Mouse (Mus musculus) inflammation-experienced regulatory T-cells (primary cell): ENCODE data around the gene Trat1. TPM values are rescaled to one million over a fixed set of nuclear protein-coding genes. Genes with fewer than 3 reads are reported as not detected.

Experiments
- polyA plus RNA-seq, 2 experiments: library from polyadenylated mRNA; unstranded; fragments of 100-300 nt; shearing (Covaris generic); gene quantifications; one replicate each; pipeline ENCODE4 v1.2.1; 2017

The Trat1 gene
- polyA plus RNA-seq: 100 to 1,000 TPM; 115 to 117 TPM

GRCm38 (mm10) chr16:48771971-48772445, at the start of gene Trat1:
Gene Trat1, minus strand, starts transcription at chr16:48772021.

GRCm38 (mm10) chr16:48816695-48817094, 44.9 kb upstream of the Trat1 start, which contains the start of gene Retnlb:
Gene Retnlb, plus strand, starts transcription at chr16:48816856.

Other genes starting within 250 kb of the Trat1 start
- gene Retnlb, start 44.8 kb upstream of the Trat1 start, polyA plus RNA-seq: not detected
- not detected for gene Retnla, start 70.5 kb upstream of the Trat1 start, polyA plus RNA-seq
- 1 to 10 TPM in 1 of 2 experiments, not detected in 1; 3.1 TPM for gene Retnlg, start 100.6 kb upstream of the Trat1 start, polyA plus RNA-seq
- gene Dzip3, start 222.1 kb upstream of the Trat1 start, polyA plus RNA-seq: 1 to 10 TPM; 6.1 to 6.7 TPM
- 1 to 10 TPM; 1.3 to 2.7 TPM for gene Cip2a, start 222.2 kb upstream of the Trat1 start, polyA plus RNA-seq